Mouse (Mus musculus) liver, embryonic 11.5 days (tissue): Measurements from ENCODE around the gene Ccdc85a. TPM values are rescaled to one million over a fixed set of nuclear protein-coding genes. Genes with fewer than 3 reads are reported as not detected.

Experiments used
- ATAC-seq: fragments of 200-750 bp; cut with Nextera tagmentation; replicated peaks from 2 replicates; pipeline ENCODE4 v1.8.0; 2017; ENCODE audit warnings: moderate number of reproducible peaks, mild to moderate bottlenecking, moderate TSS enrichment, moderate library complexity; ENCODE audit not compliant: low FRiP score
- DNase-seq: peaks from one replicate; pipeline ENCODE4 v3.0.0-alpha.2; 2017; ENCODE audit warnings: low spot score
- H3K27ac ChIP-seq: fragments of 300-500 bp; sonication (generic); 2 replicates; pipeline ENCODE4 v1.5.1; 2014; ENCODE audit warnings: mild to moderate bottlenecking, low read depth, low read length, control low read depth
- H3K27me3 ChIP-seq: fragments of 300-500 bp; sonication (generic); replicated peaks from 2 replicates; pipeline ENCODE4 v1.6.1; 2014; ENCODE audit warnings: low read length, mixed read lengths; ENCODE audit not compliant: control insufficient read depth, insufficient read depth
- H3K36me3 ChIP-seq: fragments of 300-500 bp; sonication (generic); 2 replicates; pipeline ENCODE4 v1.6.1; 2014; ENCODE audit warnings: mild to moderate bottlenecking, low read length, moderate library complexity, mixed read lengths; ENCODE audit not compliant: control insufficient read depth, insufficient read depth
- H3K4me1 ChIP-seq: fragments of 300-500 bp; sonication (generic); replicated peaks from 2 replicates; pipeline ENCODE4 v1.6.1; 2014; ENCODE audit warnings: low read length, mixed read lengths; ENCODE audit not compliant: control insufficient read depth, insufficient read depth
- H3K4me2 ChIP-seq: fragments of 300-500 bp; sonication (generic); 2 replicates; pipeline ENCODE4 v1.6.1; 2014; ENCODE audit warnings: mild to moderate bottlenecking, control low read depth, moderate library complexity
- H3K4me3 ChIP-seq: fragments of 300-500 bp; sonication (generic); 2 replicates; pipeline ENCODE4 v1.5.1; 2014; ENCODE audit warnings: low read depth, low read length, control low read depth
- H3K9ac ChIP-seq: fragments of 300-500 bp; sonication (generic); 2 replicates; pipeline ENCODE4 v1.6.1; 2014; ENCODE audit warnings: low read depth, low read length, control low read depth
- H3K9me3 ChIP-seq: fragments of 300-500 bp; sonication (generic); 2 replicates; pipeline ENCODE4 v1.6.1; 2016; ENCODE audit warnings: low read length, inconsistent platforms, mixed read lengths; ENCODE audit not compliant: control insufficient read depth
- WGBS: fragments of 180-500 bp; shearing (Covaris S2); extraction: QIAGEN DNeasy Blood & Tissue Kit; methylation state at CpG from one replicate; pipeline ENCODE4 v1.1.7; 2014; 5-methylcytosine and 5-hydroxymethylcytosine counted together
- polyA plus RNA-seq: library from polyadenylated mRNA; unstranded; fragments of >200 nt; fragmentation: Nextera tagmentation; extraction: Ambion mirVana; gene quantifications from 2 replicates; pipeline ENCODE4 v1.2.1, GENCODE M21; 2014

Gene Ccdc85a
- 0.39 and 0.47 TPM in 2 replicates for polyA plus RNA-seq

GRCm38 (mm10) chr11:28583911-28584434 lies at the start of gene Ccdc85a:
Ccdc85a (minus strand) TSS chr11:28584324.
- ATAC-seq (peak; percentile 83), DNase-seq (peak; percentile 77)
- Histone ChIP-seq H3K27me3 (peaks cover 22% of the 10 kb centered on the region), H3K9me3 (no peaks in the 10 kb centered on the region), H3K4me3 (peak within 1 kb of the TSS; percentile 40), H3K9ac (no peak within 1 kb of the TSS), H3K27ac (no peak within 1 kb of the TSS), H3K36me3 (no peaks in the 10 kb centered on the region), H3K4me1 (0 out of 2 replicates have a peak, but pooled peaks cover 3% of the 10 kb centered on the region), H3K4me2 (peak within 1 kb of the TSS; percentile 69)
- 1% methylated on average over 24 of the region's 25 CpGs for WGBS

- no peak overlapping the region for H3K9ac ChIP-seq
- ATAC-seq = no peak
- 43% methylated on average over 1 of the region's 1 CpGs for WGBS
- no peak overlapping the region for H3K4me2 ChIP-seq
- no peaks in the 10 kb centered on the region for H3K36me3 ChIP-seq
- no peaks in the 10 kb centered on the region for H3K4me1 ChIP-seq
- H3K27me3 ChIP-seq = no peaks in the 10 kb centered on the region
- DNase-seq = no peak
- H3K4me3 ChIP-seq = no peak overlapping the region
- no peak overlapping the region for H3K27ac ChIP-seq
- H3K9me3 ChIP-seq = no peaks in the 10 kb centered on the region
These were observed 49.5 kb upstream of the Ccdc85a start for GRCm38 (mm10) chr11:28633571-28634125.

GRCm38 (mm10) chr11:28633093-28633492 lies 49.0 kb upstream of the Ccdc85a start:
- no peaks in the 10 kb centered on the region for H3K36me3 ChIP-seq
- DNase-seq (no peak), ATAC-seq (no peak)
- no peaks in the 10 kb centered on the region for H3K9me3 ChIP-seq
- no peak overlapping the region for H3K4me3 ChIP-seq
- H3K9ac ChIP-seq = no peak overlapping the region
- H3K4me2 ChIP-seq = no peak overlapping the region
- no peaks in the 10 kb centered on the region for H3K4me1 ChIP-seq
- no peak overlapping the region for H3K27ac ChIP-seq
- WGBS = 79% methylated on average over 1 of the region's 1 CpGs
- H3K27me3 ChIP-seq = no peaks in the 10 kb centered on the region

- DNase-seq = no peak
- Histone ChIP-seq H3K27me3 (no peaks in the 10 kb centered on the region), H3K9ac (no peak overlapping the region), H3K4me3 (no peak overlapping the region), H3K27ac (no peak overlapping the region), H3K4me2 (no peak overlapping the region), H3K4me1 (no peaks in the 10 kb centered on the region), H3K36me3 (no peaks in the 10 kb centered on the region), H3K9me3 (no peaks in the 10 kb centered on the region)
- WGBS = 77% methylated on average over 2 of the region's 2 CpGs
- ATAC-seq = no peak
These were observed 46.6 kb upstream of the Ccdc85a start for GRCm38 (mm10) chr11:28630771-28631170.

- no peak for ATAC-seq
- Histone ChIP-seq H3K36me3 (no peaks in the 10 kb centered on the region), H3K9ac (no peak overlapping the region), H3K9me3 (no peaks in the 10 kb centered on the region), H3K27me3 (no peaks in the 10 kb centered on the region), H3K4me2 (no peak overlapping the region), H3K27ac (no peak overlapping the region), H3K4me1 (no peaks in the 10 kb centered on the region), H3K4me3 (no peak overlapping the region)
- DNase-seq = no peak
These were observed 26.8 kb upstream of the Ccdc85a start for GRCm38 (mm10) chr11:28610781-28611491.

- Histone ChIP-seq H3K9me3 (no peaks in the 10 kb centered on the region), H3K27me3 (peaks cover 22% of the 10 kb centered on the region), H3K27ac (no peak overlapping the region), H3K36me3 (no peaks in the 10 kb centered on the region), H3K4me3 (peak overlapping the region; percentile 40), H3K9ac (no peak overlapping the region), H3K4me2 (peak overlapping the region; percentile 69), H3K4me1 (0 out of 2 replicates have a peak, but pooled peaks cover 3% of the 10 kb centered on the region)
- 2% methylated on average over 60 of the region's 63 CpGs for WGBS
- ATAC-seq (peak; percentile 14; the same call in 1 of the 2 replicates), DNase-seq (peak; percentile 44)
These were observed 800 bp downstream of the Ccdc85a start for GRCm38 (mm10) chr11:28583138-28583910.

- DNase-seq = no peak
- no peak overlapping the region for H3K4me2 ChIP-seq
These were observed 1.9 kb downstream of the Ccdc85a start for GRCm38 (mm10) chr11:28582218-28582617.

GRCm38 (mm10) chr11:28572423-28572822 lies 11.7 kb downstream of the Ccdc85a start:
- Histone ChIP-seq H3K9me3 (no peaks in the 10 kb centered on the region), H3K27me3 (no peaks in the 10 kb centered on the region), H3K36me3 (no peaks in the 10 kb centered on the region), H3K4me1 (no peaks in the 10 kb centered on the region), H3K4me2 (no peak overlapping the region), H3K27ac (no peak overlapping the region), H3K9ac (no peak overlapping the region), H3K4me3 (no peak overlapping the region)
- DNase-seq = no peak
- WGBS = 70% methylated on average over 1 of the region's 1 CpGs
- ATAC-seq = no peak

More at GRCm38 (mm10) chr11:28582218-28582617, 1.9 kb downstream of the Ccdc85a start:
- Histone ChIP-seq H3K36me3 (no peaks in the 10 kb centered on the region), H3K27ac (no peak overlapping the region), H3K27me3 (peaks cover 22% of the 10 kb centered on the region), H3K4me1 (0 out of 2 replicates have a peak, but pooled peaks cover 3% of the 10 kb centered on the region), H3K4me3 (no peak overlapping the region), H3K9me3 (no peaks in the 10 kb centered on the region), H3K9ac (no peak overlapping the region)
- 19% methylated on average over 5 of the region's 5 CpGs for WGBS
- no peak for ATAC-seq
